Mouse (Mus musculus) olfactory bulb, adult 2 months (tissue): ENCODE measurements around the gene Polr2h.

Experiments used
- CTCF ChIP-seq: fragments of 200-500 bp; IDR thresholded peaks from 2 replicates; pipeline ENCODE4 v1.5.1; 2012; ENCODE audit warnings: low read depth, mild to moderate bottlenecking, low read length, moderate library complexity; ENCODE audit not compliant: insufficient read depth
- POLR2A ChIP-seq: fragments of 200-500 bp; IDR thresholded peaks from 2 replicates; pipeline ENCODE4 v1.6.1; 2012; ENCODE audit warnings: mild to moderate bottlenecking, low read depth, low read length, moderate library complexity; ENCODE audit not compliant: insufficient read depth

DNA sequence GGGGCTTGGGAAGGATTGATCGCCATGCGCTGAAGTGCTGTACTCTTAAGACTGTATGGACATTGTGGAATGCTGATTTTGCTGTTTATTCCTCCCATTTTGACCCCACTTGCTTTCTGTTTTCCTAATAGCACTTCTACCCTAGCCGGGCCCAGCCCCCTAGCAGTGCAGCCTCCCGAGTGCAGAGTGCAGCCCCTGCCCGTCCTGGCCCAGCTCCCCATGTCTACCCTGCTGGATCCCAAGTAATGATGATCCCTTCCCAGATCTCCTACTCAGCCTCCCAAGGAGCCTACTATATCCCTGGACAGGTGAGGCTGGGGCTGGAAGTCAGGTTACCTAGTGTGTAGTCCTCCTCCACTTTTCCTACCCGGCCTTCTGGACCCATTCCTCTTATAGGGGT is 42.3 kb upstream of the Polr2h start:
- no peak for TF ChIP-seq CTCF
- no peak for TF ChIP-seq POLR2A
